Mouse (Mus musculus): Measurements from ENCODE around the gene Hsp90ab1. TPM values are rescaled to one million over a fixed set of nuclear protein-coding genes. Genes with fewer than 3 reads are reported as not detected.
A peak's percentile ranks its signal among the peaks of the same experiment; 100 is the strongest.

Gene Hsp90ab1
- total and polyA plus RNA-seq, 3 experiments, result 464 to 1,319 (median 1,183) TPM

DNA sequence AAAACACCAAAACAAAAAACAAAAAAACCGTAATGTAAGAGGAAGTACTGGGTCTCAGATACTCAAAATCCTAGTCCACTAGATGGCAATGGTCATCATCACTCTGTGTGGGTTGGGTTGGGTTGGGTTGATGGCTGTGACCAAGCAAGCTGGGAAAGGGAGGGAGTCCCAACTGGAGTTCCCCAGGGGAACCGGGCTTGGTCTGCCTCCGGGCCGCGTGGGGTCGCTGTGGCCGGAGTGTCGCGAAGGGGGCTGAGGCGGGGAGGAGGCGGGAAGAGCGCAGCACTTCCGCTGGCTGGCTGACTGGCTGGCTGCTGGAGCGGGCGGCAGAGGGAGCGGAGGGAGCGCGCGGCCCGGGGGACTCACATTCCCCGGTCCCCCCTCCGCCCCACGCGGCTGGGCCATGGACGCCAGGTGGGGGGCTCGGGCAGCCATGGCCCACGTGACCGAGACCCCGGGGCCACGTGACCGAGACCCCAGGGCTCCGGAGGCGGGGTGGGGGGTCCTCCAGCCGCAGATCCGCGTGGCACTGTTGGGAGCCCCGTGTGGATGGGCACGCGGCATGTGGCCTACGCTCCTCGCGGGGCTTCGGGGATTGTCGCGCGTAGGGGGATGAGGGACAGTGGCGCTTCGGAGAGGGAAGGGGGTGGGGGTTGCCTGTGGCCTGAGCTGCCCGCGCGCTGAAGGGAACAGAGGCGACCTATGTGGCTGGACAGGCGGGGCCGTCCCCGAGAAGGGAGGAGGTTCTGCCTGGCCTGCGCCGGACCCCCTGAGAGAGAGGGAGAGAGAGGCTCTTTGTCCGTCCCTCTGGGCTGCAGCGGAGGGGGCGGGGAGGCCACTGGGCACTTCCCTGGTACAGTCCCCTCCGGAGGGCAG is 9.2 kb downstream of the Hsp90ab1 start, which contains the start of gene Slc35b2:
Gene Slc35b2 (plus strand): TSS at position 220 of the 876 bp plus-strand sequence.
- TF ChIP-seq POLR2A (IDR thresholded peaks at IDR 0.05; ENCODE audit: insufficient read depth, low read depth, low read length), result peak; percentile 75
- TF ChIP-seq CTCF (IDR thresholded peaks at IDR 0.05), result peak; percentile 95
- peak; percentile 83 for TF ChIP-seq EP300 (IDR thresholded peaks at IDR 0.05; ENCODE audit: insufficient read depth, low read depth, low read length)
- DNase-seq, result peak; percentile 95 to 97
- intact Hi-C loops (cut with DNase I), result loop anchor here (1.0 kb wide), 1 partner anchor 8 kb away; no protein-coding TSS in a partner anchor
- WGBS, result under 1% methylated on average over 57 of the region's 61 CpGs
- Histone ChIP-seq H3K36me3 (ENCODE audit: control insufficient read depth, insufficient read depth, low read length) (peaks cover 3% of the 10 kb centered on the region; the same call in 1 of the 2 replicates), H3K4me3 (peak within 1 kb of the TSS; percentile 99), H3K27ac (peak within 1 kb of the TSS; percentile 86), H3K79me2 (replicated peaks; ENCODE audit: control insufficient read depth, insufficient read depth, low read length) (no peaks in the 10 kb centered on the region), H3K9ac (ENCODE audit: low read depth, low read length) (peak within 1 kb of the TSS; percentile 93), H3K27me3 (ENCODE audit: control insufficient read depth, insufficient read depth, low read length) (no peaks in the 10 kb centered on the region), H3K4me1 (ENCODE audit: control insufficient read depth, insufficient read depth, low read length) (peaks cover 3% of the 10 kb centered on the region)

DNA sequence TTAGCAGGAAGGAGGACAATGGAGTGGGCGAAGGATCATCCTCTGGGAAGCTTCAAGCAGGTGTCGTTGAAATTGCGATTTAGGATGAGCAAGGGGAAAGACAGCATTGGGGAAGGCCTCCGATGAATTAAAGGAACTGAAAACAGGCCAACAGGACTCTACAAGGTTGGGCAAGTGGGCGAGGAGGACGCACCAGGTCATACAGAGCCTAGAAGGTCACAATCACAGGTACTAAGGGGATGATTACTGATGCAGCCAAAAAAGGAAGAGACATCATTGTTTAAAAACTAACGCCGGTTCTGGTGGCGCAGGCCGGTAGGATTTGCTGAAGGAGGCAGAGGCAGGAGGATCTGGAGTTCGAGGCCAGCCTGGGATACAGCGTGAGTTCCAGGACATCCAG is 9.9 kb downstream of the Hsp90ab1 start:
- Histone ChIP-seq H3K36me3 (ENCODE audit: control insufficient read depth, insufficient read depth, low read length) (peaks cover 3% of the 10 kb centered on the region; the same call in 1 of the 2 replicates), H3K4me1 (ENCODE audit: control insufficient read depth, insufficient read depth, low read length) (peaks cover 3% of the 10 kb centered on the region), H3K79me2 (replicated peaks; ENCODE audit: control insufficient read depth, insufficient read depth, low read length) (no peaks in the 10 kb centered on the region), H3K4me3 (no peak overlapping the region), H3K9ac (ENCODE audit: low read depth, low read length) (no peak overlapping the region), H3K27me3 (ENCODE audit: control insufficient read depth, insufficient read depth, low read length) (no peaks in the 10 kb centered on the region), H3K27ac (peak overlapping the region; percentile 15; the same call in 1 of the 2 replicates)
- 65% methylated on average over 12 of the region's 12 CpGs for WGBS
- TF ChIP-seq EP300 (IDR thresholded peaks at IDR 0.05; ENCODE audit: insufficient read depth, low read depth, low read length), result no peak
- TF ChIP-seq POLR2A (IDR thresholded peaks at IDR 0.05; ENCODE audit: insufficient read depth, low read depth, low read length), result no peak
- TF ChIP-seq CTCF (IDR thresholded peaks at IDR 0.05), result no peak
- no peak for DNase-seq
- intact Hi-C loops (cut with DNase I), result no loop called here

DNA sequence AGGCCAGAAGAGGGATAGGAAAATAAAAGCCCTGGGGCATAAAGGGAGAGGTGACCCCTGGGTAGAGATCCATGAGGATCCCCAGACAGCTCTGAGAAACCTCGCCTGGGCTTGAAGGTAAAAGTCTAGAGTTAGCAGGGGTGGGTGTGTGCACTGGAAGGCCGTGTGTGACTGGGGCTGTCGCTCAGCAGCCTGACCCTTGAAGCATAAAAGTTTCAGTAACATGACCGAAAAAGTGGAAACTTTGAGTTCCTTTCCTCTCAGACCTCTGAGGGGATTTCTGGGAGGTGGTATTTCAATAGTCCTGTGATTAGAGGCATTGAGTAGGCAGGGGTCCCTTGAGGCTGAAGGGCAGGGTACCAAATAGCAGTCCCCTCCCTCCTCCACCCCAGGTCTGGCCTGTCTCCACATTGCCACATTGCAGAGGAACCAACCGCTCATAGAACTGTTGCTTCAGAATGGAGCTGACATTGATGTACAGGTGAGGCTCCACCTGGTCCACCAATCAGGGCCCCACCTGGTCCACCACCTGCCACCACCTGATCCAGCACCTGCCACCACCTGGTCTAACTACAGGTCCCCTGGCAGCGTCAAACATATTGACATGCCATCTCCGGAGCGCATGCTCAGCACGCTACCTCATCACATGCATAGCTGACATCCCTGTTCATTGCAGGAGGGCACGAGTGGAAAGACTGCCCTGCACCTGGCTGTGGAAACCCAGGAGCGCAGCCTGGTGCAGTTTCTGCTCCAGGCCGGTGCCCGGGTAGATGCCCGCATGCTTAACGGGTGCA is 13.1 kb downstream of the Hsp90ab1 start:
- no peak for TF ChIP-seq POLR2A (IDR thresholded peaks at IDR 0.05; ENCODE audit: insufficient read depth, low read depth, low read length)
- TF ChIP-seq CTCF (IDR thresholded peaks at IDR 0.05), result no peak
- no peak for TF ChIP-seq EP300 (IDR thresholded peaks at IDR 0.05; ENCODE audit: insufficient read depth, low read depth, low read length)
- intact Hi-C loops (cut with DNase I), result no loop called here
- H3K4me3 ChIP-seq, result no peak overlapping the region

DNA sequence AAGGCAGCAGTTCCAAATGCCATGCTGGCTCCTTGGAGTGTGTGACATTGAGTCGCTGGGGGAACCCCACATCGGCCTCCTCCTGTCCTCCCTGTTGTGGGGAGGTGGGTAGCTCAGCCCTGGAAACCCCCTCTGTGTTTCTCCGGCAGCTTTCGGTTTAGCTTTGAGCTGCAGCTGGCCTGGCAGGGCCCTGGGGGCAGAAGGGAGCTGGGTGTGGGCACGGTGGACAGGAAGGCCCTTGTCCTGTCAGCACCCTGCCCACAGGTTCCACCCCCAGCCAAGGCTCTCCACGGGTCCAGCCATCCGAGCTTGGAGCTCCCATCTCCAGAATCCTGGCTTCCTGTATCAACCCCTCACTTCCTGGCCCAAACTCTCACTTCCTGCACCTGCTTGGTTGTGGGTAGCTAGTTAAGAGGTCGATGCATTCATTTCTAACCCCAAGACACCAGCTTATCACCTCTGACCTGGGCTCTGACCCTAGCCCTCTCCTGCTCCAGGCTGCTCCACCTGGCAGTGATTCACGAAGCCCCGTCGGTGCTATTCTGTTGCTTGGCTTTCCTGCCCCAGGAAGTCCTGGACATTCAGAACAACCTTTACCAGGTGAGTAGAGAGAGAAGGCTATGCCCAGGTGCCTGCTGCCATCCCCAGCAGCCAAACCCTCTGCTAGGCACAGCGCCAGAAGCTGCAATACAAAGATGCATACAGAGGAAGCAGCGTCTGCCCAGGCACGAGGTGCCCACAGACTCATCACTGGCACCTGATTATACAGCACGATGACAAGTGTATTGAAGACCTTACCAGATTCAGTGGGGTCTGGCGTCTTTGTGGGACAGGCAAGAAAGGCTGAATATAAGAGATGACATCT is 14.8 kb downstream of the Hsp90ab1 start:
- intact Hi-C loops (cut with DNase I), result no loop called here
- no peak for TF ChIP-seq CTCF (IDR thresholded peaks at IDR 0.05)
- TF ChIP-seq POLR2A (IDR thresholded peaks at IDR 0.05; ENCODE audit: insufficient read depth, low read depth, low read length), result no peak
- no peak for TF ChIP-seq EP300 (IDR thresholded peaks at IDR 0.05; ENCODE audit: insufficient read depth, low read depth, low read length)
- Histone ChIP-seq H3K27me3 (ENCODE audit: control insufficient read depth, insufficient read depth, low read length) (no peaks in the 10 kb centered on the region), H3K9ac (ENCODE audit: low read depth, low read length) (no peak overlapping the region), H3K79me2 (replicated peaks; ENCODE audit: control insufficient read depth, insufficient read depth, low read length) (no peaks in the 10 kb centered on the region), H3K27ac (no peak overlapping the region), H3K36me3 (ENCODE audit: control insufficient read depth, insufficient read depth, low read length) (no peaks in the 10 kb centered on the region), H3K4me1 (ENCODE audit: control insufficient read depth, insufficient read depth, low read length) (peaks cover 2% of the 10 kb centered on the region; the same call in 1 of the 2 replicates), H3K4me3 (no peak overlapping the region)
- peak in 1 of 2 experiments; percentile 24 for DNase-seq
- WGBS, result 48% methylated on average over 16 of the region's 16 CpGs

More for the DNA sequence above, 13.1 kb downstream of the Hsp90ab1 start:
- no peak for DNase-seq
- peaks cover 5% of the 10 kb centered on the region for H3K4me1 ChIP-seq (ENCODE audit: control insufficient read depth, insufficient read depth, low read length)
- no peaks in the 10 kb centered on the region for H3K79me2 ChIP-seq (replicated peaks; ENCODE audit: control insufficient read depth, insufficient read depth, low read length)
- H3K27me3 ChIP-seq (ENCODE audit: control insufficient read depth, insufficient read depth, low read length), result no peaks in the 10 kb centered on the region
- H3K9ac ChIP-seq (ENCODE audit: low read depth, low read length), result no peak overlapping the region
- H3K27ac ChIP-seq, result no peak overlapping the region
- H3K36me3 ChIP-seq (ENCODE audit: control insufficient read depth, insufficient read depth, low read length), result no peaks in the 10 kb centered on the region
- 90% methylated on average over 15 of the region's 15 CpGs for WGBS

DNA sequence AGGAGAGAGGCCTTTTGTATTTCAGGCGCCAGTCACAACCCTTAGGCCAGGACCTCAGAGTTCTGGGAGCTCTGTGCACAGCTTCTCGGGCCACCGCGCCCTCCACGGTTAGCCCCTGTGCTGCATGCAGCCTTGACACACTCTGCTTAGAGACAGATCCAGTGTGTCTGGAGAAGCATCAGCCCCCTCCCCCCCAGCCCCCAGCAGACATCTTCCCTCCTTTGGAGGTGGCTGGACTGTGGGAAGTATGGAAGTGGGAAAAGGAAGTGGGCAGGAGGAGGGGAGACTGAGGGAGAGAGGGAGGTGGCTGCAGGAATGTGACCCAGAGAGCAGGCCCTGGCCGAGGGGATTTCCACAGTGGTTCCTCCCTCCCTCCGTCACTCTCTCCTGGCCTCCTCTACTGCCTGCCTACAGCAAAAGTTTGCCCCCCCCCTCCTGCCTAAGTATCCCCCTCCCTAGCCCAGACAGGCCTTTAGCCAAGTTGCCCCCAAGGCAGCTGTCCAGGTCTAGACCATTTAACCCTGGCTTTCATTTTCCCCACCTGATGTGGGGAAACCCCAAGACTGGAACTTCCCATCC is 15.7 kb downstream of the Hsp90ab1 start:
- intact Hi-C loops (cut with DNase I), result no loop called here
- WGBS, result 55% methylated on average over 7 of the region's 7 CpGs

More for the DNA sequence above, 15.7 kb downstream of the Hsp90ab1 start:
- Histone ChIP-seq H3K27me3 (ENCODE audit: control insufficient read depth, insufficient read depth, low read length) (no peaks in the 10 kb centered on the region), H3K36me3 (ENCODE audit: control insufficient read depth, insufficient read depth, low read length) (no peaks in the 10 kb centered on the region), H3K9ac (ENCODE audit: low read depth, low read length) (peak overlapping the region; percentile 19; the same call in 1 of the 2 replicates), H3K79me2 (replicated peaks; ENCODE audit: control insufficient read depth, insufficient read depth, low read length) (no peaks in the 10 kb centered on the region), H3K4me3 (no peak overlapping the region), H3K27ac (no peak overlapping the region), H3K4me1 (ENCODE audit: control insufficient read depth, insufficient read depth, low read length) (peaks cover 2% of the 10 kb centered on the region; the same call in 1 of the 2 replicates)
- no peak for DNase-seq
- TF ChIP-seq CTCF (IDR thresholded peaks at IDR 0.05), result no peak
- no peak for TF ChIP-seq POLR2A (IDR thresholded peaks at IDR 0.05; ENCODE audit: insufficient read depth, low read depth, low read length)
- TF ChIP-seq EP300 (IDR thresholded peaks at IDR 0.05; ENCODE audit: insufficient read depth, low read depth, low read length), result no peak
